Mouse (Mus musculus) midbrain, embryonic 11.5 days (tissue): ENCODE results near the gene Gsk3a. TPM values are rescaled to one million over a fixed set of nuclear protein-coding genes. Genes with fewer than 3 reads are reported as not detected.

Source experiments
- ATAC-seq: fragments of 200-750 bp; cut with Nextera tagmentation; 2 replicates; pipeline ENCODE4 v1.8.0; 2017; ENCODE audit warnings: moderate TSS enrichment, moderate library complexity; ENCODE audit not compliant: low FRiP score
- DNase-seq: peaks from one replicate; pipeline ENCODE4 v3.0.0; 2015; ENCODE audit warnings: low spot score; ENCODE audit errors: missing footprints
- H3K27ac ChIP-seq: fragments of 300-500 bp; sonication (generic); 2 replicates; pipeline ENCODE4 v1.5.1; 2014; ENCODE audit warnings: low read depth, low read length
- H3K27me3 ChIP-seq: fragments of 300-500 bp; sonication (generic); 2 replicates; pipeline ENCODE4 v1.6.1; 2014; ENCODE audit warnings: mild to moderate bottlenecking, low read length, moderate library complexity, mixed read lengths; ENCODE audit not compliant: control insufficient read depth, insufficient read depth
- H3K36me3 ChIP-seq: fragments of 300-500 bp; sonication (generic); 2 replicates; pipeline ENCODE4 v1.6.1; 2014; ENCODE audit warnings: mild to moderate bottlenecking, low read length, moderate library complexity, mixed read lengths; ENCODE audit not compliant: control insufficient read depth, insufficient read depth
- H3K4me1 ChIP-seq: fragments of 300-500 bp; sonication (generic); 2 replicates; pipeline ENCODE4 v1.6.1; 2014; ENCODE audit warnings: low read length; ENCODE audit not compliant: control insufficient read depth, insufficient read depth
- H3K4me2 ChIP-seq: fragments of 300-500 bp; sonication (generic); 2 replicates; pipeline ENCODE4 v1.6.1; 2014; ENCODE audit warnings: mild to moderate bottlenecking, moderate library complexity
- H3K4me3 ChIP-seq: fragments of 300-500 bp; sonication (generic); 2 replicates; pipeline ENCODE4 v1.5.1; 2014; ENCODE audit warnings: low read depth, low read length
- H3K9ac ChIP-seq: fragments of 300-500 bp; sonication (generic); 2 replicates; pipeline ENCODE4 v1.6.1; 2014; ENCODE audit warnings: low read length
- H3K9me3 ChIP-seq: fragments of 300-500 bp; sonication (generic); 2 replicates; pipeline ENCODE4 v1.6.1; 2016; ENCODE audit warnings: low read length; ENCODE audit not compliant: control insufficient read depth
- WGBS: fragments of 180-500 bp; shearing (Covaris S2); extraction: QIAGEN DNeasy Blood & Tissue Kit; methylation state at CpG from one replicate; pipeline ENCODE4 v1.1.7; 2014; 5-methylcytosine and 5-hydroxymethylcytosine counted together
- polyA plus RNA-seq: library from polyadenylated mRNA; unstranded; fragments of >200 nt; fragmentation: Nextera tagmentation; extraction: Ambion mirVana; gene quantifications from 2 replicates; pipeline ENCODE4 v1.2.1, GENCODE M21; 2014

Gsk3a gene
- polyA plus RNA-seq, 1 experiment from 2014 or later, result 14.6 TPM

GRCm38 (mm10) chr7:25274571-25274970 is 36.9 kb upstream of the Gsk3a start:
- no peak overlapping the region for H3K4me3 ChIP-seq
- H3K4me2 ChIP-seq, result no peak overlapping the region
- H3K27me3 ChIP-seq, result no peaks in the 10 kb centered on the region
- no peak overlapping the region; the same call in 1 of the 2 replicates for H3K9ac ChIP-seq
- DNase-seq, result peak; percentile 59
- peaks cover 15% of the 10 kb centered on the region for H3K4me1 ChIP-seq
- H3K9me3 ChIP-seq, result no peaks in the 10 kb centered on the region
- ATAC-seq, result no peak
- 72% methylated on average over 5 of the region's 5 CpGs for WGBS
- H3K27ac ChIP-seq, result no peak overlapping the region
- H3K36me3 ChIP-seq, result peaks cover 4% of the 10 kb centered on the region; the same call in 1 of the 2 replicates

DNA sequence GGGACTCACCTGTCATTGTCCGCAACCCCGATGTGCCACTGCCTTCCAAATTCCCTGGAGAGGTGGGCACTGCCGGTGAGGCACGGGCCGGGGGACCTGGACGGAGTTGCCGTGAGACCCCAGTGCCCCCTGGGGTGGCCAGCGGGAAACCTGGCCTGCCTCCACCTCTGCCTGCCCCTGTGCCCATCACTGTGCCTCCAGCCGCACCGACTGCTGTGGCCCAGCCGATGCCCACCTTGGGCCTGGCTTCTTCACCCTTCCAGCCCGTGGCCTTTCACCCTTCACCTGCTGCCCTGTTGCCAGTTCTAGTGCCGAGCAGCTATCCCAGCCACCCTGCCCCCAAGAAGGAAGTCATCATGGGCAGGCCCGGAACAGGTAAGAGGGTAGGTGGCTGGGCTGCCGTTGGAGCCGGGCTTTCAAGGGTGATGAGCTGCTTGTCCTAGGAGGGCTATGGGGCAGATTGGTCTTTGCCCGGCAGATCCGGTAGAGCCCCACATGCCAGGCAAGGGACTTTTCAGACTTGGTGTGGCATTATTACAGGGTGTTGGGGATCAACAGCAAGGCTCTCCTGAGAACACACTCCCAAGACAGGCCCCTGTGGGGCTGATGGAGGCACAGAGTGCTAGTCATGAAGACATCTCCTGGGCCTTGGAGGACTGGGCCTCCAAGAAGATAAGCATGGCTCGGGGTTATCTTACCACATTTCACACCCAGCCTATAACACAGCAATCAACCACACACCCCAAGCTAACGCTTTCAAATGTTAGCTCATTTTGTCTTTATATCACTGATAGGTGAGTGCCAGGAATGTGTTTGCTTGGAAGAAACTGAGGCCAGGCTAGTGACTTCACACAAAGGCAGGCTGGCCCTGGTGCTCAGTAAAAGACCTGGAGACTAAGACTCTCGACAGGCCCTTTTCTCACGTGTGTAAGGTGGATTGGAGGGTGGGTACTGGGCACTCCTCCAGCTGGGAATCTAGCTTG is 35.9 kb upstream of the Gsk3a start:
- H3K9me3 ChIP-seq, result no peaks in the 10 kb centered on the region
- H3K4me1 ChIP-seq, result peaks cover 18% of the 10 kb centered on the region

GRCm38 (mm10) chr7:25272445-25273258 is 35.0 kb upstream of the Gsk3a start:
- Histone ChIP-seq H3K4me2 (no peak overlapping the region), H3K36me3 (peaks cover 4% of the 10 kb centered on the region; the same call in 1 of the 2 replicates), H3K27ac (no peak overlapping the region), H3K9me3 (no peaks in the 10 kb centered on the region), H3K27me3 (no peaks in the 10 kb centered on the region), H3K4me3 (no peak overlapping the region), H3K9ac (no peak overlapping the region), H3K4me1 (peaks cover 14% of the 10 kb centered on the region)
- WGBS, result 87% methylated on average over 38 of the region's 38 CpGs
- DNase-seq (no peak), ATAC-seq (no peak)

More for the DNA sequence above, 35.9 kb upstream of the Gsk3a start:
- H3K4me2 ChIP-seq, result no peak overlapping the region
- no peak overlapping the region for H3K9ac ChIP-seq
- ATAC-seq, result no peak
- 92% methylated on average over 22 of the region's 22 CpGs for WGBS
- H3K27ac ChIP-seq, result no peak overlapping the region
- no peaks in the 10 kb centered on the region for H3K27me3 ChIP-seq
- no peak overlapping the region for H3K4me3 ChIP-seq
- peak; percentile 73 for DNase-seq
- peaks cover 4% of the 10 kb centered on the region; the same call in 1 of the 2 replicates for H3K36me3 ChIP-seq

- Histone ChIP-seq H3K4me3 (no peak overlapping the region), H3K36me3 (peaks cover 4% of the 10 kb centered on the region; the same call in 1 of the 2 replicates), H3K4me1 (peaks cover 13% of the 10 kb centered on the region), H3K9me3 (no peaks in the 10 kb centered on the region), H3K27ac (no peak overlapping the region), H3K27me3 (no peaks in the 10 kb centered on the region), H3K9ac (no peak overlapping the region), H3K4me2 (no peak overlapping the region)
- DNase-seq (peak; percentile 60), ATAC-seq (no peak)
- 87% methylated on average over 30 of the region's 30 CpGs for WGBS
Observed at GRCm38 (mm10) chr7:25271651-25272444, 34.2 kb upstream of the Gsk3a start.

DNA sequence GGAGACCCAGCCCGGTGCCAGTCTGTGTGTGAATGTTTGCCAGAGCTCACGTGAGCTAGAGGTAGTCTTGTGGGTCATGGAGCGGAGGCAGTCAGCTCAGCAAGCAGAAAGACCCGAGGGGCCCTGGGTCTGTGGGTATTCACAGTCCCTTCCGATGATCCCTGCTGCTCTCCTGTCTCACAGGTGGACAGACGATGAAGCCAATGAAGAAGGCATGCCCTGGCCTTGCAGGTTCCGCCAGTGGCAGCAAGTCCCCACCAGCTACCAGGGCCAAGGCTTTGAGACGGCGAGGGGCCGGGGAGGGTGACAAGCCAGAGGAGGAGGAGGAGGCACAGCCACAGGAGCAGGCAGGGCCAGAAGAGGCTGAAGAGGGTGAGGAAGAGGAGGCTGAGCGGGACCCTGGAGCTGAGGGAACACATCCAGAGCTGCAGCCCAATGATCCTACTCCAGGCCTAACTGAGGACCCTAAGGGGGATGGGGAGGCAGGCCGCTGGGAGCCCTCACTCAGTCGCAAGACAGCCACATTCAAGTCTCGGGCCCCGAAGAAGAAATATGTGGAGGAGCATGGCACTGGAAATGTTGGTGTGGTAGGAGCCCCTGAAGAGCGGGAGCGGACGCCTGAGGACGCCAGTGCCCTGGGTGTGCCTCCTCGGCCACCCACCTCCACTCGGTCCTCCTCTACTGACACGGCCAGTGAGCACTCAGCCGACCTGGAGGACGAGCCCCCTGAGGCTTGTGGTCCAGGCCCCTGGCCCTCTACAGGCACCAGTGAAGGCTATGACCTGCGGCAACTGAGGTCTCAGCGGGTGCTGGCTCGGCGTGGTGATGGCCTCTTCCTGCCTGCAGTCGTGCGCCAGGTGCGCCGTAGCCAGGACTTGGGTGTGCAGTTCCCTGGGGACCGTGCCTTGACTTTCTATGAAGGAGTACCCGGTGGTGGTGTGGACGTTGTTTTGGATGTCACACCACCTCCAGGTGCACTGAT is 33.3 kb upstream of the Gsk3a start:
- H3K4me1 ChIP-seq, result peaks cover 16% of the 10 kb centered on the region
- peaks cover 4% of the 10 kb centered on the region; the same call in 1 of the 2 replicates for H3K36me3 ChIP-seq
- no peak overlapping the region for H3K4me2 ChIP-seq
- no peaks in the 10 kb centered on the region for H3K27me3 ChIP-seq
- H3K27ac ChIP-seq, result no peak overlapping the region
- ATAC-seq (no peak), DNase-seq (peak; percentile 64)
- no peaks in the 10 kb centered on the region for H3K9me3 ChIP-seq
- H3K4me3 ChIP-seq, result no peak overlapping the region
- WGBS, result 88% methylated on average over 35 of the region's 35 CpGs
- H3K9ac ChIP-seq, result no peak overlapping the region

DNA sequence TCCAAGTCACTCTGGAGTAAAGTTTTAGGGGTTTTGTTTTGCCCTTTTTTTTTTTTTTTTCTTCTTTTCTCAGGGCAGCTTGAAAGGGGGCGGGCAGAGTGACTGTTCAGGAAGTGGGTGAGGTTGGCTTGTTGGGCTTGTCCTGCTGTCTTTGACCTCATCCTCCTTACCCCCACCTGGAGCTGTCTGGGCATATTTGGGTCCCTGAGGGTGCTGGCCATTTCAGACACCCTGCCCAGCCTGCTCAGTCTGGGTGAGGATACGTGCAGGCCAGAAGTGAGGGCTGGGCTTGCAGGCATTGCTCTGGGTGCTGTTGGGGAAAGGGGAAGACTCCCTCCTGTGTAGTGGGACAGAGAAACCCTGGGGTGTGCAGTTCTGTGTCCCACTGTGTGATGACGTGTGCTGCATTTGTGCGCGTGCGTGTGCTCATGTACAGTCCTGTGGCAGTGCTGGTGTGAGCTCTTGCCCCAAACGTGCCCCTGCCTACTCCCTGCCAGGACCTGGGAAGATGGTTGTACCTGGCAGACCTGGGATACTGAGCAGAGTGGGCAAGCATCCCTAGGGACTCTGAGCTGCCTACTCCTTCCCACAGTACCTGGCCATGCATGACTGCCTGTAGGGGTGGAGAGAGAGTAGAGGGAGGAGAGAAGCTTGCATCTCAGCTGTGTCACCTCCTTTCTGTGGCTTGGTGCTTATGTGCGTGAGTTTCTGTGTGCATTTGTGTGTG is 32.1 kb upstream of the Gsk3a start:
- Histone ChIP-seq H3K27ac (no peak overlapping the region), H3K9ac (peak overlapping the region; percentile 36; the same call in 1 of the 2 replicates), H3K9me3 (no peaks in the 10 kb centered on the region), H3K27me3 (no peaks in the 10 kb centered on the region), H3K4me1 (peaks cover 16% of the 10 kb centered on the region), H3K4me3 (no peak overlapping the region), H3K36me3 (peaks cover 4% of the 10 kb centered on the region; the same call in 1 of the 2 replicates), H3K4me2 (peak overlapping the region; percentile 79; the same call in 1 of the 2 replicates)
- ATAC-seq, result no peak
- no peak for DNase-seq
- 83% methylated on average over 8 of the region's 8 CpGs for WGBS

GRCm38 (mm10) chr7:25269029-25269428 is 31.4 kb upstream of the Gsk3a start:
- no peak for ATAC-seq
- Histone ChIP-seq H3K27ac (no peak overlapping the region; the same call in 1 of the 2 replicates), H3K9ac (peak overlapping the region; percentile 62), H3K27me3 (no peaks in the 10 kb centered on the region), H3K36me3 (peaks cover 4% of the 10 kb centered on the region; the same call in 1 of the 2 replicates), H3K4me2 (peak overlapping the region; percentile 79), H3K9me3 (no peaks in the 10 kb centered on the region), H3K4me3 (peak overlapping the region; percentile 55), H3K4me1 (peaks cover 16% of the 10 kb centered on the region)
- 51% methylated on average over 4 of the region's 4 CpGs for WGBS
- no peak for DNase-seq
